Mouse (Mus musculus): ENCODE results near the gene Olfr48. TPM values are rescaled to one million over a fixed set of nuclear protein-coding genes. Genes with fewer than 3 reads are reported as not detected.

Olfr48 gene
- polyA plus RNA-seq, 1 experiment from 2014 or later = 0.13 TPM

Other genes with a start within 250 kb of the Olfr48 start
- not detected in 2 replicates for gene Olfr1247, start 234.1 kb downstream of the Olfr48 start, polyA plus RNA-seq (2015; fragmentation: Nextera tagmentation; extraction: Ambion mirVana)
- not detected in 2 replicates for gene Olfr1248, start 230.0 kb downstream of the Olfr48 start, polyA plus RNA-seq (2015; fragmentation: Nextera tagmentation; extraction: Ambion mirVana)
- gene Olfr1249, start 213.2 kb downstream of the Olfr48 start, polyA plus RNA-seq (2015; fragmentation: Nextera tagmentation; extraction: Ambion mirVana) = not detected in 2 replicates
- gene Olfr1250, start 186.7 kb downstream of the Olfr48 start, polyA plus RNA-seq (2015; fragmentation: Nextera tagmentation; extraction: Ambion mirVana) = not detected in 2 replicates
- not detected in 2 replicates for gene Olfr1251, start 176.3 kb downstream of the Olfr48 start, polyA plus RNA-seq (2015; fragmentation: Nextera tagmentation; extraction: Ambion mirVana)
- not detected in 2 replicates for gene Olfr1252, start 123.2 kb downstream of the Olfr48 start, polyA plus RNA-seq (2015; fragmentation: Nextera tagmentation; extraction: Ambion mirVana)
- not detected in 2 replicates for gene Olfr1253, start 91.1 kb downstream of the Olfr48 start, polyA plus RNA-seq (2015; fragmentation: Nextera tagmentation; extraction: Ambion mirVana)
- gene Olfr1254, start 54.6 kb downstream of the Olfr48 start, polyA plus RNA-seq (2015; fragmentation: Nextera tagmentation; extraction: Ambion mirVana) = not detected in 2 replicates
- not detected in 2 replicates for gene Olfr1255, start 36.2 kb downstream of the Olfr48 start, polyA plus RNA-seq (2015; fragmentation: Nextera tagmentation; extraction: Ambion mirVana)
- not detected in 2 replicates for gene Olfr1256, start 6.7 kb downstream of the Olfr48 start, polyA plus RNA-seq (2015; fragmentation: Nextera tagmentation; extraction: Ambion mirVana)
- not detected in 2 replicates for gene Olfr1257, start 30.2 kb upstream of the Olfr48 start, polyA plus RNA-seq (2015; fragmentation: Nextera tagmentation; extraction: Ambion mirVana)
- not detected in 2 replicates for gene Olfr1258, start 79.1 kb upstream of the Olfr48 start, polyA plus RNA-seq (2015; fragmentation: Nextera tagmentation; extraction: Ambion mirVana)
- gene Olfr1259, start 100.5 kb upstream of the Olfr48 start, polyA plus RNA-seq (2015; fragmentation: Nextera tagmentation; extraction: Ambion mirVana) = not detected in 2 replicates
- gene Olfr1260, start 126.1 kb upstream of the Olfr48 start, polyA plus RNA-seq (2015; fragmentation: Nextera tagmentation; extraction: Ambion mirVana) = not detected in 2 replicates
- gene Olfr1261, start 143.0 kb upstream of the Olfr48 start, polyA plus RNA-seq (2015; fragmentation: Nextera tagmentation; extraction: Ambion mirVana) = not detected in 2 replicates
- gene Olfr1262, start 151.9 kb upstream of the Olfr48 start, polyA plus RNA-seq (2015; fragmentation: Nextera tagmentation; extraction: Ambion mirVana) = not detected in 2 replicates
- gene Olfr1263, start 163.9 kb upstream of the Olfr48 start, polyA plus RNA-seq (2015; fragmentation: Nextera tagmentation; extraction: Ambion mirVana) = not detected in 2 replicates
- not detected in 2 replicates for gene Olfr1264, start 177.4 kb upstream of the Olfr48 start, polyA plus RNA-seq (2015; fragmentation: Nextera tagmentation; extraction: Ambion mirVana)
- gene Olfr1265, start 187.1 kb upstream of the Olfr48 start, polyA plus RNA-seq (2015; fragmentation: Nextera tagmentation; extraction: Ambion mirVana) = not detected in 2 replicates
- gene Olfr140, start 215.4 kb upstream of the Olfr48 start, polyA plus RNA-seq (2015; fragmentation: Nextera tagmentation; extraction: Ambion mirVana) = not detected in 2 replicates